In the genomic region with DNA sequence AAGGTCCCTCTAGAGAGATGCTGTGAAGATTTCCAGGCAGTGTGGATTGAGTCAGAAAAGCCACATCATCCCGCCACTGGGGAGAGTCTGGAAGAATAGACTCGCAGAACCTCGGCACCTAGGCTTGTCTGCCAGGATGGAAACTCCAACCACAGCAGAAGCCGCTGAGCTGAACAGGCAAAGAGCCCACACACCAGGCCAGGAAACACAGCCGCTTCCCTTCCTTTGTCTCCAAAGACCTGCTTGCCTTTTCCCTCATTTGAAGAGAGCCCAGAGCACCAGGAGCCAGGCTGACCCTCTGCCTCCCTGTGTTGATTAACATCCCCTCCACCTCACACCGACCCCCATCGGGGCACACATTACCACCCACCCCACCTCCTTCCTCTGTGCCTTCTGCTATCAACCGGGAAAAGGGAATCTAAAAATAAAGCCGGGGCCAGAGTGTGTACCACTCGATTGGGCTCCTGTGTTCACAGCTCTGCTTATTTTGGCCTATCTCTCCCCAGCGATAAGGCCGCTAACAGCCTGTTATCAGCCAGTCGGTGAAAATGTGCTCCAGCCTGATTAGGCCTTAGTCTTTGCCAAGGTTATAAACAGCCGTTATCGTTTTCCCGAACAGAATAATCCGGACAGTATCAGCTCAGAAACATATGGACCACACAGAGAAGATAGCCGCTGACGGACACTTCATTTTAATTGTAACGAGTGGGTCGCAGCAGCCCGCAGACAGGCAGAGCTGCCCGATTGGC, we compare ENCODE assay signal across 8 mouse cellular contexts.
A peak's percentile ranks its signal among the peaks of the same experiment; 100 is the strongest.
DNase-seq lines count a peak whose midpoint lies in the region; ATAC-seq and TF ChIP-seq lines count a peak whose summit lies in the region.

No protein-coding gene starts in this region.

- ATAC-seq in cerebellum, adult (ENCODE audit: insufficient number of reproducible peaks, low FRiP score, low TSS enrichment): peak; percentile 37
- peak; percentile 84 for ATAC-seq in heart, embryonic 16.5 days (replicated peaks; ENCODE audit: extremely low read depth, insufficient read depth, low FRiP score)

- peaks cover 5% of the 10 kb centered on the region; the same call in 1 of the 2 replicates for H3K36me3 ChIP-seq in forebrain, embryonic 10.5 days (replicated peaks)
- H3K36me3 ChIP-seq in heart, embryonic 16.5 days (ENCODE audit: control insufficient read depth, insufficient read depth): 0 out of 2 replicates have a peak, but pooled peaks cover 3% of the 10 kb centered on the region
- no peaks in the 10 kb centered on the region for H3K36me3 ChIP-seq in thymus, adult 2 months (ENCODE audit: control insufficient read depth, insufficient read depth, low read length)

- peak; percentile 79 for DNase-seq in MEL-GATA-1-ER (ENCODE audit: extremely low read depth, low read depth)
- peak; percentile 46 for DNase-seq in forebrain, embryonic 10.5 days (ENCODE audit: extremely low spot score, low spot score)
- DNase-seq in layer of hippocampus, postnatal 36 days: peak; percentile 50 to 53
- DNase-seq in lung, postnatal 10 days: peak; percentile 58
- DNase-seq in right cerebral cortex, adult 2 months (ENCODE audit: low spot score in 2 of 2): peak; percentile 55 to 61
- no peak for DNase-seq in thymus, adult 2 months

- peaks cover 93% of the 10 kb centered on the region for H3K4me1 ChIP-seq in forebrain, embryonic 10.5 days
- H3K4me1 ChIP-seq in heart, embryonic 16.5 days (ENCODE audit: control insufficient read depth, insufficient read depth, low read length): peaks cover 84% of the 10 kb centered on the region
- no peaks in the 10 kb centered on the region for H3K4me1 ChIP-seq in thymus, adult 2 months (replicated peaks; ENCODE audit: control insufficient read depth, insufficient read depth, low read length)

- peak overlapping the region; percentile 85 for H3K27ac ChIP-seq in forebrain, embryonic 10.5 days
- H3K27ac ChIP-seq in heart, embryonic 16.5 days (ENCODE audit: low read length): peak overlapping the region; percentile 93
- no peak overlapping the region for H3K27ac ChIP-seq in thymus, adult 2 months (ENCODE audit: control insufficient read depth, insufficient read depth, low read length)

- H3K4me2 ChIP-seq in heart, embryonic 16.5 days (ENCODE audit: low read depth, low read length): peak overlapping the region; percentile 56

- WGBS in forebrain, embryonic 10.5 days: 43% methylated on average over 23 of the region's 23 CpGs
- WGBS in heart, embryonic 16.5 days: 11% methylated on average over 23 of the region's 23 CpGs
- WGBS in thymus, adult 2 months: 72% methylated on average over 23 of the region's 23 CpGs

- H3K27me3 ChIP-seq in forebrain, embryonic 10.5 days (ENCODE audit: poor library complexity, severe bottlenecking): no peaks in the 10 kb centered on the region
- no peaks in the 10 kb centered on the region for H3K27me3 ChIP-seq in heart, embryonic 16.5 days (ENCODE audit: control insufficient read depth, insufficient read depth, low read length)
- no peaks in the 10 kb centered on the region for H3K27me3 ChIP-seq in thymus, adult 2 months (ENCODE audit: control insufficient read depth, insufficient read depth, low read length)

- no peaks in the 10 kb centered on the region for H3K9me3 ChIP-seq in forebrain, embryonic 10.5 days
- no peaks in the 10 kb centered on the region for H3K9me3 ChIP-seq in heart, embryonic 16.5 days (replicated peaks; ENCODE audit: control insufficient read depth, low read length)

- H3K9ac ChIP-seq in heart, embryonic 16.5 days (ENCODE audit: low read length): peak overlapping the region; percentile 54

- TF ChIP-seq CTCF in thymus, adult 2 months (IDR thresholded peaks at IDR 0.05; ENCODE audit: borderline replicate concordance, control insufficient read depth, extremely low read depth, insufficient read depth, low read length, poor library complexity): no peak

- peak overlapping the region; percentile 14; the same call in 1 of the 2 replicates for H3K4me3 ChIP-seq in forebrain, embryonic 10.5 days
- peak overlapping the region; percentile 25 for H3K4me3 ChIP-seq in heart, embryonic 16.5 days (ENCODE audit: low read length)
- H3K4me3 ChIP-seq in thymus, adult 2 months (ENCODE audit: control insufficient read depth, insufficient read depth, low read length): no peak overlapping the region

- no peak for TF ChIP-seq POLR2A in thymus, adult 2 months (IDR thresholded peaks at IDR 0.05; ENCODE audit: control insufficient read depth, extremely low read depth, insufficient read depth, low read length, poor library complexity)
